Mouse (Mus musculus) heart, postnatal 0 days (tissue): ENCODE data around the gene Magi2. TPM values are rescaled to one million over a fixed set of nuclear protein-coding genes. Genes with fewer than 3 reads are reported as not detected.

Source experiments
- ATAC-seq: fragments of 200-750 bp; cut with Nextera tagmentation; 2 replicates; pipeline ENCODE4 v1.8.0; 2017; ENCODE audit warnings: low read depth, moderate number of reproducible peaks, moderate library complexity; ENCODE audit not compliant: insufficient read depth
- DNase-seq: peaks from one replicate; pipeline ENCODE4 v3.0.0-alpha.2; 2016; ENCODE audit warnings: low spot score
- H3K27ac ChIP-seq: fragments of 300-500 bp; sonication (generic); 2 replicates; pipeline ENCODE4 v1.5.1; 2014; ENCODE audit warnings: low read depth, mild to moderate bottlenecking
- H3K27me3 ChIP-seq: fragments of 300-500 bp; sonication (generic); 2 replicates; pipeline ENCODE4 v1.6.1; 2014; ENCODE audit warnings: low read length, mixed read lengths; ENCODE audit not compliant: control insufficient read depth, insufficient read depth
- H3K36me3 ChIP-seq: fragments of 300-500 bp; sonication (generic); replicated peaks from 2 replicates; pipeline ENCODE4 v1.6.1; 2014; ENCODE audit warnings: low read length, mixed read lengths; ENCODE audit not compliant: control insufficient read depth, insufficient read depth
- H3K4me1 ChIP-seq: fragments of 300-500 bp; sonication (generic); 2 replicates; pipeline ENCODE4 v1.6.1; 2014; ENCODE audit warnings: antibody characterized with exemption; ENCODE audit not compliant: control insufficient read depth, insufficient read depth
- H3K4me2 ChIP-seq: fragments of 300-500 bp; sonication (generic); 2 replicates; pipeline ENCODE4 v1.6.1; 2014; ENCODE audit warnings: low read depth, mild to moderate bottlenecking, low read length, moderate library complexity
- H3K4me3 ChIP-seq: fragments of 300-500 bp; sonication (generic); 2 replicates; pipeline ENCODE4 v1.5.1; 2014; ENCODE audit warnings: low read depth, low read length
- H3K9ac ChIP-seq: fragments of 300-500 bp; sonication (generic); replicated peaks from 2 replicates; pipeline ENCODE4 v1.6.1; 2014; ENCODE audit warnings: low read depth, low read length, mixed read lengths
- H3K9me3 ChIP-seq: fragments of 300-500 bp; sonication (generic); replicated peaks from 2 replicates; pipeline ENCODE4 v1.6.1; 2016; ENCODE audit warnings: low read length; ENCODE audit not compliant: control insufficient read depth
- CTCF ChIP-seq: IDR thresholded peaks from 2 replicates; pipeline ENCODE4 v1.5.1; 2016; ENCODE audit warnings: antibody characterized with exemption, control low read depth, low read depth
- EP300 ChIP-seq: IDR thresholded peaks from 2 replicates; pipeline ENCODE4 v1.6.1; 2016; ENCODE audit warnings: antibody characterized with exemption, low read depth
- WGBS: fragments of 180-500 bp; shearing (Covaris S2); extraction: QIAGEN DNeasy Blood & Tissue Kit; methylation state at CpG from one replicate; pipeline ENCODE4 v1.1.7; 2014; 5-methylcytosine and 5-hydroxymethylcytosine counted together
- polyA plus RNA-seq: library from polyadenylated mRNA; unstranded; fragments of >200 nt; fragmentation: Nextera tagmentation; extraction: Ambion mirVana; gene quantifications from 2 replicates; pipeline ENCODE4 v1.2.1, GENCODE M21; 2015
- total RNA-seq: library from RNA; depleted of rRNA; stranded (reverse); fragments of >200 nt; gene quantifications from 2 replicates; pipeline ENCODE4 v1.2.3, GENCODE M21; 2014; ENCODE audit warnings: low replicate concordance

The Magi2 gene
- total and polyA plus RNA-seq, 2 experiments from 2014 or later, result 1.7 to 9.5 TPM

DNA sequence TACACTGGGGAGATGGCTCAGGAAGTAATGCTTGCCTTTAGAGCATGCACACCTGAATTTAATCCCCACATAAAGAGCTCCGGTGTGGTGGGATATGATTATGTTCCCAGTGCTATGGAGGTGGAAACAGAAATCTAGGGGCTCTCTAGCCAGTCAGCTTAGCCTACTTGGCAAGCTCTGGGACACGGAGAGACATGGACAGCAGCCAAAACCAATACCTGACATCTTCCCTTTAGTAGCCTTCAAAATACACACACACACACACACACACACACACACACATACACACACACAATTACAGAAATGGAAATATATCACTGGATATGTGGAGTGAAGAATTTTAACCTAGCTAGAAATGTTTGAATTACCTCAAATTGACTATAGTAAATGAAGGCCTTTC, 1265.1 kb downstream of the Magi2 start:
- Histone ChIP-seq H3K36me3 (no peaks in the 10 kb centered on the region), H3K9me3 (no peaks in the 10 kb centered on the region), H3K9ac (no peak overlapping the region), H3K4me3 (no peak overlapping the region), H3K27ac (no peak overlapping the region), H3K4me2 (no peak overlapping the region), H3K4me1 (no peaks in the 10 kb centered on the region), H3K27me3 (0 out of 2 replicates have a peak, but pooled peaks cover 3% of the 10 kb centered on the region)
- 56% methylated on average over 2 of the region's 2 CpGs for WGBS
- DNase-seq (no peak), ATAC-seq (no peak)
- no peak for TF ChIP-seq EP300
- no peak for TF ChIP-seq CTCF

DNA sequence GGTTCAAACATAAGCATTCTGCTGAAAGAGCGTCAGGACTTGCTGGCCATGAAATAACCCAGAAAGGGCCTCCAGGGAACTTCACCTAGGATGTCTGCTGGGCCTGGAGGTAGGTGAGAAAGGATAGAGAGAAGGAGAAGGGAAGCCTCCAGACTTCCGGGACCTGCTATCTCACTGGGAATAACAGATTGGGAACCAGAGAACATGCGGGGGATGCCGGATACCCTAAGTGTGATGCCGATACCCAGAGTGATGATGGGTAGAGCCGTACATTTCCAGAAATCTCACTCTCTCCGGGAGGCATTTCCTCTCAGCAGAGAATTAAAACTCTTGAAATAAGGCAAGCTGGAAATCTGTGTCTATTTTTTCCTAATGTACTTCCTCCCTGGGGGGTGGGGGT, 1265.8 kb downstream of the Magi2 start:
- Histone ChIP-seq H3K9ac (no peak overlapping the region), H3K4me1 (no peaks in the 10 kb centered on the region), H3K9me3 (no peaks in the 10 kb centered on the region), H3K27ac (no peak overlapping the region), H3K27me3 (0 out of 2 replicates have a peak, but pooled peaks cover 3% of the 10 kb centered on the region), H3K4me3 (no peak overlapping the region), H3K4me2 (no peak overlapping the region), H3K36me3 (no peaks in the 10 kb centered on the region)
- TF ChIP-seq EP300 (no peak), CTCF (no peak)
- ATAC-seq (no peak), DNase-seq (no peak)
- WGBS, result 66% methylated on average over 7 of the region's 7 CpGs

DNA sequence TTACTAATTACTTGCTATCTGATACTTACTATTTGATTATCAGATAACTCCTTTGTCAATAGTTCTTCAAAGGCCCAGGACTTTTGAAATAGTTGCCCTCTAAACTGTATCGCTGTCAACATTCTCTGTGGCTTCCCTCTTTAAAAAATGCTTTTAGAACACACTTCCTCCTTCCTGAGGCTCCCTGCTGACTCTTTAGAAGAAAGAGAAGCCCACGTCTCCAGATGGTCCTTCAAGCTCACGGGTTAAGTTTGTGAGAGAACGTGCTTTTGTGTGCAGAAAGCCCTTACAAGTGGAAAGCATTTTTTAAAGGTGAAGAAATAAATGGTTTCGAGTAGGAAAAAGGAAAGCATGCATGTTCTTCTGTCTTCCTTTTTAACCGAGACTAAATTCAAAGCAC, 1267.2 kb downstream of the Magi2 start:
- H3K27ac ChIP-seq, result no peak overlapping the region

DNA sequence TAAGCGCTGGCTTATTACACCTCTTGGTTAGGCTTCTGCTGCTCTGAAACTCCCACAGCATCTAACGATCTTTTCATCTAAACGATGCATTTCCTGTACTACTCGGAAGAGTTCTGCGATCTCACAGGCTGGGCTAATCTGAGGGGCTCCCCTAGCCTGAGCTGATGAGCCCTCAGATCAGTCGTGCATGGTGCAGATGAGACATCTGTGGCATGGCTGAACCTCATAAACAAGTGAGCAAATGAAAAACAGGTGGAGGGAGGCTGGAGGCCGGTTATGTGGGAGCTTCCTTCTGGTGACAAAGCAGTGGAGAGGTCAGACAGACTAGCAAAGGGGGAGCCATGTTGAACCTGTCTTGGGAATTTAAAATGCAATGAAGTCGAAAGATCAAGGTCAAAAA, 1270.1 kb downstream of the Magi2 start:
- Histone ChIP-seq H3K4me1 (no peaks in the 10 kb centered on the region), H3K4me3 (no peak overlapping the region), H3K27me3 (0 out of 2 replicates have a peak, but pooled peaks cover 3% of the 10 kb centered on the region), H3K9ac (no peak overlapping the region), H3K36me3 (no peaks in the 10 kb centered on the region), H3K4me2 (no peak overlapping the region), H3K27ac (no peak overlapping the region), H3K9me3 (no peaks in the 10 kb centered on the region)
- ATAC-seq (no peak), DNase-seq (no peak)
- 67% methylated on average over 8 of the region's 8 CpGs for WGBS
- TF ChIP-seq EP300 (no peak), CTCF (no peak)

More for the DNA sequence above, 1267.2 kb downstream of the Magi2 start:
- H3K4me1 ChIP-seq, result no peaks in the 10 kb centered on the region
- DNase-seq, result no peak
- H3K36me3 ChIP-seq, result no peaks in the 10 kb centered on the region
- ATAC-seq, result no peak
- no peak overlapping the region for H3K4me3 ChIP-seq
- no peak overlapping the region for H3K4me2 ChIP-seq
- TF ChIP-seq CTCF (no peak), EP300 (no peak)
- H3K9me3 ChIP-seq, result no peaks in the 10 kb centered on the region
- 64% methylated on average over 6 of the region's 6 CpGs for WGBS
- 0 out of 2 replicates have a peak, but pooled peaks cover 3% of the 10 kb centered on the region for H3K27me3 ChIP-seq
- H3K9ac ChIP-seq, result no peak overlapping the region

DNA sequence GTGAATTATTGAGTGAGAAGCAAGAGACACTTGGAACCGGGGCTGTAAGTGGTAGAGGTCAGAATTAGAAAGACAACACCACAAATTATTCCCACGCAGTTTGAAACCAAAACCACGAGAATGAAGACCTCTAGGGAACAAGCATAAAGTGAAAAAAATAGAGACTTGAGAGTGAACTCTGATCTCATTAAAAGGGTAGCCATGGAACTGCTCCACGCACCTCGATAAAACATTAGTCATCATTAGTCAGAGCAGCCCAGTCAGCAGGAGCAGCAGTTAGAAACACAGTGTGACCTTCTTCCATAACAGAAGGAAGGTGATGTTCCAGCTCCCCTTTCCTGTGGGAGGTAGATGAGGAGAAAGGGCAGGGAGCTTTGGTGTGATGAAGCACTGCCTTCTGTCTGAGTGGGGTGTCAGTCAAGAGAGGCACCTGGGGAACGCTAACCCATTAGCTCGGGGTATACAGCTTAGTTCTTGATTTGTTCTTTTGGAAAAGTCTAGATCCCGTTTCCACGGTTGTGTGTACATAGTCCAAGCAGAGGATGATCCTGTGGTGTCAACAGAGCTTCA, 1272.3 kb downstream of the Magi2 start:
- no peak overlapping the region for H3K9ac ChIP-seq
- H3K36me3 ChIP-seq, result no peaks in the 10 kb centered on the region
- H3K4me3 ChIP-seq, result no peak overlapping the region
- H3K27ac ChIP-seq, result no peak overlapping the region
- no peak for TF ChIP-seq CTCF
- WGBS, result 72% methylated on average over 9 of the region's 9 CpGs
- no peaks in the 10 kb centered on the region for H3K4me1 ChIP-seq
- no peak overlapping the region for H3K4me2 ChIP-seq
- DNase-seq (no peak), ATAC-seq (no peak)
- no peaks in the 10 kb centered on the region for H3K27me3 ChIP-seq
- H3K9me3 ChIP-seq, result no peaks in the 10 kb centered on the region

DNA sequence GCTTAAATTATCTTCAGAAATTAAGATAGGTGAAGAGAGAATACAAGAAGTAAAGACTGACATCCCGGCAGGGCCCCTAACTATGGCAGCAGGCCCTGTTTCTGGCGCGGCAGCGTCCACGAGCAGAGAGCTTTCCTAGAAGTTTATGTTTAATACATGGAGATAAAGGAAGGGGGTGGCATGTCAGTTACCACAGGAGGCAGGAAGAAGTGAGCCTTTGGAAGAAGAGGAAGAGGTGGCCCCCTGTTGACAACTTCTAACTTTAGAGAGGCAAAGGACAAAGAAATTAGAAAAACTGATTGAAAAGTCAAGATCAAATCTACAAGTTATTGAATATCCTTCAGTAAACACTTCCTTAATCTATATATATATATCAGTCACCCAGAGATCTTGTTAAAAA, 1281.8 kb downstream of the Magi2 start:
- no peaks in the 10 kb centered on the region for H3K36me3 ChIP-seq
- H3K9me3 ChIP-seq, result no peaks in the 10 kb centered on the region
- no peak overlapping the region for H3K4me3 ChIP-seq
- no peak overlapping the region for H3K9ac ChIP-seq
- no peak overlapping the region for H3K27ac ChIP-seq
- ATAC-seq (no peak), DNase-seq (no peak)
- TF ChIP-seq CTCF (peak; percentile 1; the same call in 1 of the 2 replicates), EP300 (no peak)
- H3K4me2 ChIP-seq, result no peak overlapping the region
- WGBS, result 35% methylated on average over 5 of the region's 5 CpGs
- no peaks in the 10 kb centered on the region for H3K4me1 ChIP-seq
- H3K27me3 ChIP-seq, result no peaks in the 10 kb centered on the region
